Mouse (Mus musculus) right cerebral cortex, postnatal 10 days (tissue): ENCODE results near the gene Ccdc163.

Source experiments
- DNase-seq, 2 experiments: peaks; one replicate each; pipeline ENCODE4 v3.0.0; 2021; ENCODE audit warnings: low spot score in 2 of 2

The Ccdc163 gene

GRCm38 (mm10) chr4:116700964-116701363 is 7.3 kb upstream of the Ccdc163 start:
- no peak for DNase-seq

- peak; percentile 63 to 64 for DNase-seq
Observed at GRCm38 (mm10) chr4:116703804-116704203, 4.5 kb upstream of the Ccdc163 start.

GRCm38 (mm10) chr4:116707666-116708065 is 643 bp upstream of the Ccdc163 start:
- peak in 1 of 2 experiments; percentile 49 for DNase-seq

GRCm38 (mm10) chr4:116708791-116709390 is 582 bp downstream of the Ccdc163 start:
- no peak for DNase-seq

GRCm38 (mm10) chr4:116710154-116710553 is 1.8 kb downstream of the Ccdc163 start:
- DNase-seq, result no peak

- no peak for DNase-seq
Observed at GRCm38 (mm10) chr4:116712536-116712935, 4.2 kb downstream of the Ccdc163 start.

- peak; percentile 78 to 85 for DNase-seq
Observed at GRCm38 (mm10) chr4:116719396-116719795, 11.1 kb downstream of the Ccdc163 start.

GRCm38 (mm10) chr4:116720343-116721097 is 12.2 kb downstream of the Ccdc163 start, which contains the start of gene Tesk2:
Gene Tesk2, plus strand, starts transcription at chr4:116720948.
- DNase-seq, result peak; percentile 96 to 98

GRCm38 (mm10) chr4:116721098-116721628 is 12.9 kb downstream of the Ccdc163 start:
- no peak for DNase-seq

- DNase-seq, result no peak
Observed at GRCm38 (mm10) chr4:116722230-116722629, 13.9 kb downstream of the Ccdc163 start.

GRCm38 (mm10) chr4:116725444-116725843 is 17.1 kb downstream of the Ccdc163 start:
- no peak for DNase-seq

GRCm38 (mm10) chr4:116727401-116727800 is 19.1 kb downstream of the Ccdc163 start:
- no peak for DNase-seq

- DNase-seq, result no peak
Observed at GRCm38 (mm10) chr4:116729532-116729931, 21.2 kb downstream of the Ccdc163 start.

GRCm38 (mm10) chr4:116731077-116731476 is 22.8 kb downstream of the Ccdc163 start:
- no peak for DNase-seq

GRCm38 (mm10) chr4:116732355-116732754 is 24.0 kb downstream of the Ccdc163 start:
- no peak for DNase-seq

- DNase-seq, result no peak
Observed at GRCm38 (mm10) chr4:116734996-116735395, 26.7 kb downstream of the Ccdc163 start.

GRCm38 (mm10) chr4:116738972-116739751 is 30.9 kb downstream of the Ccdc163 start:
- no peak for DNase-seq

- no peak for DNase-seq
Observed at GRCm38 (mm10) chr4:116749750-116750149, 41.4 kb downstream of the Ccdc163 start.

- DNase-seq, result no peak
Observed at GRCm38 (mm10) chr4:116761914-116762313, 53.6 kb downstream of the Ccdc163 start.

- DNase-seq, result no peak
Observed at GRCm38 (mm10) chr4:116764001-116764400, 55.7 kb downstream of the Ccdc163 start.

GRCm38 (mm10) chr4:116768510-116768909 is 60.2 kb downstream of the Ccdc163 start:
- DNase-seq, result no peak

- no peak for DNase-seq
Observed at GRCm38 (mm10) chr4:116769060-116769459, 60.8 kb downstream of the Ccdc163 start.
